Mouse (Mus musculus): ENCODE data around the gene Sfpq. TPM values are rescaled to one million over a fixed set of nuclear protein-coding genes. Genes with fewer than 3 reads are reported as not detected.

Sfpq gene
- polyA plus RNA-seq, 1 experiment = 24.1 TPM

DNA sequence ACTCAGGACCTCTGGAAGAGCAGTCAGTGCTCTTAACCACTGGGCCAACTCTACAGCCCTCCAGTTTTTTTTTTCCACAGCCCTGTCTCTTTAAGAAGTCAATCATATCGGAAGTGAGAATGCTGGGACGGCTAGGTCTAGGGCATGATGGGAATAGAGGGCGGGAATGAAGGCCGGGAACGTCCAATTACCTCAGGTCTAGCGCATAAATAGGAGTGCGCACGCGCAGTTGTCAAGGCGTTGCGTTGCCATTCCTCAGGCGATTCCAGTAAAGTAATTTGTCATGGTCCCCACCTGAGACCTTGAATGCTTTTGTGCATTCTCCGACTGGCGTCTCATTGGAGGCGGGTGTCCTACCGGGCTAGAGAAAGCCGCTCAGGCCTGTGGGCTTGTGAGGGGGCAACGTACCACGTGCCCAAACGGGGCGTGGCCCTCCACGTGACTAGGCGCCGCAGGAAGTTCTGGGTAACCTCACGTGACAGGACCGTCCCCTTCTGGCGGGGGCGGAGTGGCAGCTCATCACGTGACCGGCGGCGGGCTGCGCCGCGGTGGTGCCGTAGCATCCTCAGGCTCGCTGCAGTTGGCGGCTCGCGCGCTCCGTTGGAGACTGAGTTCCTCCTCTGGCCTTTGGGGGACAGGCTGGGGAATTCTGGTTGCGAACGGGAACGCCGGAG is 55.9 kb downstream of the Sfpq start, which contains the start of gene Zmym6:
Zmym6 (plus strand) TSS at position 509 of the 674 bp plus-strand sequence.
- under 1% methylated on average over 46 of the region's 46 CpGs for WGBS

GRCm38 (mm10) chr4:127080806-127081205 is 59.7 kb downstream of the Sfpq start:
- no peak overlapping the region for H3K27ac ChIP-seq (ENCODE audit: insufficient read depth, low read depth, low read length)
- no peak for DNase-seq
- peaks cover 6% of the 10 kb centered on the region for H3K4me1 ChIP-seq (ENCODE audit: control insufficient read depth, insufficient read depth, low read length)
- 47% methylated on average over 1 of the region's 1 CpGs for WGBS
- no peak overlapping the region for H3K4me3 ChIP-seq (ENCODE audit: insufficient read depth, low read depth, low read length)
- no peak for TF ChIP-seq CTCF (conservative IDR thresholded peaks at IDR 0.05; ENCODE audit: insufficient read depth, insufficient read length, low read depth, low read length)
- no peak for TF ChIP-seq POLR2A (IDR thresholded peaks at IDR 0.05; ENCODE audit: low read depth, low read length)
- H3K36me3 ChIP-seq (ENCODE audit: control insufficient read depth, insufficient read depth, low read length) = no peaks in the 10 kb centered on the region
- no peaks in the 10 kb centered on the region for H3K27me3 ChIP-seq (replicated peaks; ENCODE audit: control insufficient read depth, insufficient read depth, low read length)

More for the DNA sequence above, 55.9 kb downstream of the Sfpq start, which contains the start of gene Zmym6:
- DNase-seq = peak; percentile 96
- peak within 1 kb of the TSS; percentile 63 for H3K4me3 ChIP-seq (ENCODE audit: insufficient read depth, low read depth, low read length)
- no peaks in the 10 kb centered on the region for H3K36me3 ChIP-seq (ENCODE audit: control insufficient read depth, insufficient read depth, low read length)
- peak within 1 kb of the TSS; percentile 75 for H3K27ac ChIP-seq (ENCODE audit: insufficient read depth, low read depth, low read length)
- peaks cover 6% of the 10 kb centered on the region for H3K4me1 ChIP-seq (ENCODE audit: control insufficient read depth, insufficient read depth, low read length)
- TF ChIP-seq CTCF (conservative IDR thresholded peaks at IDR 0.05; ENCODE audit: insufficient read depth, insufficient read length, low read depth, low read length) (no peak), POLR2A (IDR thresholded peaks at IDR 0.05; ENCODE audit: low read depth, low read length) (peak; percentile 65)
- H3K27me3 ChIP-seq (replicated peaks; ENCODE audit: control insufficient read depth, insufficient read depth, low read length) = no peaks in the 10 kb centered on the region

- Histone ChIP-seq H3K4me1 (ENCODE audit: control insufficient read depth, insufficient read depth, low read length) (peaks cover 3% of the 10 kb centered on the region; the same call in 1 of the 2 replicates), H3K36me3 (ENCODE audit: control insufficient read depth, insufficient read depth, low read length) (no peaks in the 10 kb centered on the region), H3K4me3 (ENCODE audit: insufficient read depth, low read depth, low read length) (no peak overlapping the region), H3K27me3 (replicated peaks; ENCODE audit: control insufficient read depth, insufficient read depth, low read length) (no peaks in the 10 kb centered on the region), H3K27ac (ENCODE audit: insufficient read depth, low read depth, low read length) (no peak overlapping the region)
- TF ChIP-seq POLR2A (IDR thresholded peaks at IDR 0.05; ENCODE audit: low read depth, low read length) = no peak
- no peak for TF ChIP-seq CTCF (conservative IDR thresholded peaks at IDR 0.05; ENCODE audit: insufficient read depth, insufficient read length, low read depth, low read length)
- DNase-seq = peak; percentile 40
- WGBS = 77% methylated on average over 2 of the region's 2 CpGs
Measured at GRCm38 (mm10) chr4:127083131-127083530, 62.0 kb downstream of the Sfpq start.

DNA sequence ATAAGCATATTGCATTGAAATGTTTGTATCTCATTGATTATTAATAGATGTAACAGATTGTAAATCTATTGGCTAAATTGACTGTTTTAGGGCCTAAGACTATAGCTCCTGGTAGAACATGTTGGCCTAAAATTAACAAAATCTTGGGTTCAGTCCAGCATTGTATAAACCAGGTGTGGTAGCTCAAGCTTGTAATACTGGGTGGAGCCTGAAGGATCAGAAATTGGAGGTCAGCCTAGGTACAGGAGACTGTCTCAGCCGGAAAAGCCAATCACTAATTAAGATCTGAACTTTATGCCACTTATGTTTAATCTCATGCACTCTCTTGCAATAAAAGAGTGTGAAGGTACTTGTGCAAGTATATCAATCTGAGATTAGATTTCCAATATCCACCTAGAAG is 64.6 kb downstream of the Sfpq start:
- 53% methylated on average over 1 of the region's 1 CpGs for WGBS
- no peak for DNase-seq
- no peak overlapping the region for H3K4me3 ChIP-seq (ENCODE audit: insufficient read depth, low read depth, low read length)
- no peaks in the 10 kb centered on the region for H3K27me3 ChIP-seq (replicated peaks; ENCODE audit: control insufficient read depth, insufficient read depth, low read length)
- no peaks in the 10 kb centered on the region for H3K4me1 ChIP-seq (ENCODE audit: control insufficient read depth, insufficient read depth, low read length)
- no peak overlapping the region for H3K27ac ChIP-seq (ENCODE audit: insufficient read depth, low read depth, low read length)
- H3K36me3 ChIP-seq (ENCODE audit: control insufficient read depth, insufficient read depth, low read length) = peaks cover 3% of the 10 kb centered on the region; the same call in 1 of the 2 replicates
- no peak for TF ChIP-seq POLR2A (IDR thresholded peaks at IDR 0.05; ENCODE audit: low read depth, low read length)
- no peak for TF ChIP-seq CTCF (conservative IDR thresholded peaks at IDR 0.05; ENCODE audit: insufficient read depth, insufficient read length, low read depth, low read length)

Other genes with a start within 250 kb of the Sfpq start
- 5.2 and 6.0 TPM in 2 replicates for gene Zmym4, start 53.2 kb upstream of the Sfpq start, polyA plus RNA-seq (2012; rRNA removed)
- 1.0 and 1.3 TPM in 2 replicates for gene Zmym1, start 39.8 kb downstream of the Sfpq start, polyA plus RNA-seq (2012; rRNA removed)
- gene Zmym6, start 56.1 kb downstream of the Sfpq start, polyA plus RNA-seq (2012; rRNA removed) = 5.2 and 5.3 TPM in 2 replicates
- 28.6 and 29.0 TPM in 2 replicates for gene Tmem35b, start 102.4 kb downstream of the Sfpq start, polyA plus RNA-seq (2012; rRNA removed)
- gene Dlgap3, start 147.9 kb downstream of the Sfpq start, polyA plus RNA-seq (2012; rRNA removed) = 0.19 and 0.27 TPM in 2 replicates
- 48.8 and 49.9 TPM in 2 replicates for gene Smim12, start 222.5 kb downstream of the Sfpq start, polyA plus RNA-seq (2012; rRNA removed)